Mouse (Mus musculus) frontal cortex, postnatal 14 days (tissue): ENCODE results near the gene Galnt17.
A peak's percentile ranks its signal among the peaks of the same experiment; 100 is the strongest.

ENCODE experiments used
- DNase-seq, 2 experiments: peaks; one replicate each; pipeline ENCODE4 v3.0.0; 2022; ENCODE audit warnings: low spot score in 2 of 2

Gene Galnt17

GRCm38 (mm10) chr5:131308397-131308796 is at the start of gene Galnt17:
Galnt17 (minus strand) TSS chr5:131308497.
- DNase-seq: no peak

- DNase-seq: no peak
Measured at GRCm38 (mm10) chr5:131334536-131334935, 26.2 kb upstream of the Galnt17 start.

- no peak for DNase-seq
Measured at GRCm38 (mm10) chr5:131321286-131321685, 13.0 kb upstream of the Galnt17 start.

- no peak for DNase-seq
Measured at GRCm38 (mm10) chr5:131319605-131320004, 11.3 kb upstream of the Galnt17 start.

- DNase-seq: no peak
Measured at GRCm38 (mm10) chr5:131319141-131319540, 10.8 kb upstream of the Galnt17 start.

GRCm38 (mm10) chr5:131315016-131315415 is 6.7 kb upstream of the Galnt17 start:
- no peak for DNase-seq

- DNase-seq: peak; percentile 67 to 68
Measured at GRCm38 (mm10) chr5:131307656-131308151, 593 bp downstream of the Galnt17 start.

GRCm38 (mm10) chr5:131306908-131307655 is 1.2 kb downstream of the Galnt17 start:
- peak in 1 of 2 experiments; percentile 19 for DNase-seq

GRCm38 (mm10) chr5:131306321-131306907 is 1.9 kb downstream of the Galnt17 start:
- peak in 1 of 2 experiments; percentile 8 for DNase-seq

- DNase-seq: no peak
Measured at GRCm38 (mm10) chr5:131305223-131305622, 3.1 kb downstream of the Galnt17 start.

- no peak for DNase-seq
Measured at GRCm38 (mm10) chr5:131301526-131301925, 6.8 kb downstream of the Galnt17 start.

GRCm38 (mm10) chr5:131293726-131294449 is 14.4 kb downstream of the Galnt17 start:
- DNase-seq: no peak

- no peak for DNase-seq
Measured at GRCm38 (mm10) chr5:131287091-131287490, 21.2 kb downstream of the Galnt17 start.

GRCm38 (mm10) chr5:131286680-131287079 is 21.6 kb downstream of the Galnt17 start:
- DNase-seq: no peak

- no peak for DNase-seq
Measured at GRCm38 (mm10) chr5:131280349-131280748, 27.9 kb downstream of the Galnt17 start.

- DNase-seq: no peak
Measured at GRCm38 (mm10) chr5:131279286-131279685, 29.0 kb downstream of the Galnt17 start.

GRCm38 (mm10) chr5:131277227-131277626 is 31.1 kb downstream of the Galnt17 start:
- DNase-seq: peak in 1 of 2 experiments; percentile 36

- no peak for DNase-seq
Measured at GRCm38 (mm10) chr5:131266291-131266690, 42.0 kb downstream of the Galnt17 start.

GRCm38 (mm10) chr5:131264145-131264544 is 44.2 kb downstream of the Galnt17 start:
- no peak for DNase-seq

- no peak for DNase-seq
Measured at GRCm38 (mm10) chr5:131250701-131251636, 57.3 kb downstream of the Galnt17 start.

GRCm38 (mm10) chr5:131248416-131248815 is 59.9 kb downstream of the Galnt17 start:
- no peak for DNase-seq
